Mouse (Mus musculus) CD8-positive naive resting alpha-beta T cell, adult 2 months (primary cell): ENCODE results near the gene Ell.

Experiments
- DNase-seq, 2 experiments: peaks; one replicate each; pipeline ENCODE4 v3.0.0; 2022; ENCODE audit warnings: low read depth in 2 of 2, low spot score in 2 of 2

The Ell gene

GRCm38 (mm10) chr8:70638752-70639151 lies 99.5 kb downstream of the Ell start:
- DNase-seq: no peak
